Mouse (Mus musculus) frontal cortex, postnatal 36 days (tissue): ENCODE data around the gene Rsph9.

Experiments used
- DNase-seq, 2 experiments: peaks; one replicate each; pipeline ENCODE4 v3.0.0; 2022; ENCODE audit warnings: low spot score in 2 of 2

The Rsph9 gene

DNA sequence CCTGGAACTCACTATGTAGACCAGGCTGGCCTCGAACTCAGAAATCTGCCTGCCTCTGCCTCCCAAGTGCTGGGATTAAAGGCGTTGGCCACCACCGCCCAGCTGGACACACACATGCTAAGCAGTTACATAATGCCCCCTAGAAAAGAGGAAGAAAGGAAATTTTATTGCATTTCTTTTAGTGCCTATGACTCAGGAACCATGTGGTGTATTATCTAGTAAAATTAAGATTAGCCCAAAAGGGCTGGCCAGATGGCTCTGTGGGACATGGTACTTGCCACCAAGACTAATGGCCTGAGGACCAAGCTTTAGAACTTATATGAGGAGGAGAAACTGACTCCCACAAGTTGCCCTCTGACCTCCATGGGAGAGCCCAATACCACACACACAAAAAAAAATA lies 4.1 kb downstream of the Rsph9 start:
- no peak for DNase-seq

DNA sequence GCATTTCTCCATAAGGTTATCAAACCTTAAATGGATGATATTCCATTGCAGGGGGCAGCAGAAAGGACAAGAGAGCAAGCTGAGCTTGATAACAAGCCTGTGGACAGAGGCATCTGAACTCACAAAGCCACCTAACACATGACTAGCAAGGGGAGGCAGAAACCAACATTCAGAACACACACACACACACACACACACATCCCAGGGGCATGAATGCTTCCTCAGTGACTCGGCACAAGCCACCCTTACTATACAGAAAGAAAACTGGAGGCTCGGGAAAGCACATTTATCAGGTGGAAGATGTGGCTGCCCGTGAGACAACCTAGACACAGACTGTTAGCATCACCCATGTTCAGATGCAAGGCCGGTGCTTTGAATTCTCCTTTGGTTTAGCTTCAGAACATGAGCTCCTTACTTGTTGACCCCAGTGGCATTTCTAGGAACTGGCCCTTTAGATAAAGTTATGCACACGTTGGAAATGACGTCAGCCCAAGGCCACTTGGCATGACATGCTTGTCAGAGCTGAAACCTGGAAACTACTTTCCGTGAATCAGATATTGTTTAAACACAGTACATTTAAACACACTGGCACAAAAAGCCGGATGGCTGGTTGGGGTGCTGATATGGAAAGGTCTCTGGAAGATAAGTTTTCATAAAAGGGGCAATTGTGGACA lies 5.3 kb downstream of the Rsph9 start:
- DNase-seq: no peak

- DNase-seq: no peak
Measured at GRCm38 (mm10) chr17:46132862-46133261, 11.2 kb downstream of the Rsph9 start.

DNA sequence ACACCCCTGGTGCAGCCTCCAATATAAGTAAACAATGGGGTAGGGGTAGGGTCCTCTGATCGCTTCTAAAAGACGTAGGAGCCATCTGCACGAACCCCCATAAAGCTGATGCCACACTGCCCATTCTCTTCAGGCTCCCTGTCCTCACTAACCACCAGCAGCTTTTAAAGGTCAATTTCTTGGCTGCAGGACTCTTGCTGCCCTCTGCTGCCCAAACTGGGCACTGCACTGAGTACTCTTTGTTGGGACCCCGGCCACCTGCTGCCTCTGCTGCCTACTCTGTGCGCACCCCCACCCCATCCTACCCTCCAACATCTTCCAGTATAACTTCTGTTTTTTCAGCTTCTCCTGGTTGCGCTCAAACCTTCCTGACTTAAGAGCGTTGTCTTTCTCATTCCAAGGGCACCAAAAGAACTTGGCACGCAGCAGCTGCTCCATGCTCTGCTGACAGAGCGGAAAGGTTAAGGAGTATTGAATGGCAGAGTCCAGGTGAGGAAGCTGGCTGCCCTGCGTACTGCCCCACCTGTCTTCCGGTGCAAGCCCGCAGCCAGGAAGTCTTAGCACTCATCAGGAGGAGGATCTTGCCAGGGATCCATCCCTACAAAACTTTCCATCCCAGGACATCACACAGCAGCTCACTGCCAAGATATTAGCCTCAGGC lies 11.8 kb downstream of the Rsph9 start:
- peak; percentile 75 for DNase-seq

DNA sequence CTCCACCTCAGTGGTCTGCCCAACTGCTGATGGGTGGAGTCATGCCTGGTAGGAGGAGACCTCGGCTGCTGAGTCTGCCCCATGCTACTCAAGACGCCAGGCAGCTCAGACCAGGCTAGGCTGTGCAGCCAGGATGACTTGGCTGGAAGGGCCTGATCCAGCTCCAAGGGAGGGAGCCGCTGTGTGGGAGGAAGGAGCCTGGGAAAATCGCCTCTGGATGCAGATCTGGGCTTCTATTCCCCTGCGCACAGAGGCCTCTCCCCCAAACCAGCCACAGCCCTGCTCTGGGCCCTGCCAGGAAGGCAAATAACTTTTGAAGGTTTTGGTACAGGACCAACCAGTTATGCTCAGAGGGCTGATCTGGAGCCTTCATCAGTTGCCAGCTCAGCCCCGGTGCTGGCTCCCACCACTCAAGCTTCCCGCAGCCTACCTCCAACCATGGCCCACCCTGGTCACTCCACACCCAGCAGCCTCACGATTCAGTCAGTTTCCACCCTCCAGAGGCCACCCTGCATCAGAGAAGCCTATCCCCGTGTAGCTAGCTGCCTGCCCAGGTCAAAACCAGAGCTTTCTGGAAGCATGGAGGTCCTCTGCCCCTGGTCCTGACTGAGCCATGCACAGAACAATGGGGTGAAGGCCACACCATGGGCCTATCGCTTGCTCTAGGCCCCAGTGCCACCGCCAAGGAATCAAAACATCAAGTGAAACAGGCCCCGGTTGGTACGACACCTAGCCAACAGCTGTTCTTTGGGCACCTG lies 14.1 kb downstream of the Rsph9 start:
- peak in 1 of 2 experiments; percentile 31 for DNase-seq

DNA sequence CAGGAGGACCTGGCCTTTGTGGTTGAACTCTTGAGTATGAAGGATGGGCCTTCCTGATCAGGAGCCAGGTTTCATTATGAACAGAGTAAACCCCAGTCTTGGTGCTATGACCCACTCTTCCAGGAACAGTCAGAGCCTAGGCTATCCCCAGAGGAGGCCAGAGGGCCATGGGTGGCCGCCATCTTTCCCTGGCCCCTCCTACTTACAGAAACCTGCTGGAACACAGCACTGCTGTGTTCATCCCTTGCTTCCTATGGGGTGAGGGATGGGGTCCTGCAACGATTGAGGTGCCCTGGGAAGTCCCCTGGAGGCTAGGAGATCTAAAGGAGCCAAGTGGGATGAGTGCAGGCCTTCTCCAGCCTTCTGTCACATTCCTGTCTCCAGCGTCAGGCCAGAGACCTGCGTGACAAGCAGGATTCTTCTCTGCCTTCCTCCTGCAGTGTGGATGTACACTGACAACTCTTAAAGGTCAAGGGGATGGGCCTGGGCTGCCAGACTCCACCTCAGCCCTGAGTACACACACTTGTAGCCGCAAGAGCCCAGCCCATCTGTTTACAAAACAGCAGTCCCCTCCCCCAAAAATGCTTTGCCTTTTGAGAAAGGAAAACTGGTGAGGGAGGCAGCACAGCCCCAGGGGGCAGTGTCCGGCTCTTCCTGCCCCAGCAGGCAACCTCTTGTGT lies 16.1 kb downstream of the Rsph9 start:
- no peak for DNase-seq

DNA sequence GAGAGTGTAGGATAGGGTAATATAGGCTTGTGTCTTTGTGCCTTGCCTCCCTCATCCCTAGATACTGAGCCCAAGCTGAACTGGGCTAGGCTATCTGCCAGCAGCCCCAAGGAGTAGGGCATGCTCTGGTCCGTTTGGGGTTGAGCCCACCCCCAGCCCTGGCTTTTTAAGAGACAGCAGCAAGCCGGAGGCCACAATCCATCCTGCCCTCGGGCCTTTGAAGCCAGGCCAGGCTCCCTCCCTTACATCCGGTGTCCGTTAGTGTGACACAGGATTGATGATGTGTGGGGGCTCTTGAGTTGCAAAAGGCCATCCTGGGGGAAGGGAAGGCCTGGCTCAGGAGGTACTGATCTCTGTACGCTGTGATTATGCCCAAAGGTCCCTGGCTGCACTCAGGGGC lies 17.4 kb downstream of the Rsph9 start:
- DNase-seq: no peak

- no peak for DNase-seq
Measured at GRCm38 (mm10) chr17:46123953-46124700, 19.9 kb downstream of the Rsph9 start.

- no peak for DNase-seq
Measured at GRCm38 (mm10) chr17:46123285-46123684, 20.7 kb downstream of the Rsph9 start.

DNA sequence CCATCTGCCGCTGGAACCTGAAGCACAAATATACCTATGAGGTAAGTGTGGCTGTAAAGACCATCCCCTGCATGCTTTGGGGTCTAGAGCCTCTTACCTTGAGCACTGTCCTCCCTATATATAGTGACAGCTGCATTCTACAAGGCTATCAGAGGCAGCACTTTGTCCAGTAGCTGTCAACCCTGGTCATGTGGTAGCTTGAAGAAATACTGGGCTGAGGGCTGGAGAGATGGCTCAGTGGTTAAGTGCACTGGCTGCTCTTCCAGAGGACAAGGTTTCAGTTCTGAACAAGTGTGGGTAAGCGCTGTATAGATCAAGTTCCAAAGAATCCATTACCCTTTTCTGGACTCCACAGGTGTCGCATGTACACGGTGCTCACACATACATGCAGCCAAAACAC lies 21.2 kb downstream of the Rsph9 start:
- no peak for DNase-seq

DNA sequence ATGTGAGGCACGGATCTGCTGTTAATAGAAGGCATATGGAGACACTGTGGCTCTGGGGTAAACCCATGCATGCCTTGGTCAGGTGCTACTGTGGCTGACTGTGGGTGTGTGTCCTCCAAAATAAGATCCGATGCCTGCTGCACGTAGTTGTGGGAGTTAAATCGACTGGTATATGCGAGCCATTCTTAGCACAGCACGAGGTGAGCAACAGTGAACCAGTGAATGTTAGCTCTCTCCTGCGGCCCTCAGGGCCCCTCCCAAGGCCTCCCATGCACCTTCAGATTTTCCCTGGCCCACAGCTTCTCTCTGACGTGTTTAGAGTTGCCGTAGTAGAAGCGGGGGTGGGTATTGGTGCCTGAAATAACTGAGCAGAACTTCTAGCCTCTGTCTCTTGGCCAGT lies 24.4 kb downstream of the Rsph9 start:
- DNase-seq: peak; percentile 21 to 67

DNA sequence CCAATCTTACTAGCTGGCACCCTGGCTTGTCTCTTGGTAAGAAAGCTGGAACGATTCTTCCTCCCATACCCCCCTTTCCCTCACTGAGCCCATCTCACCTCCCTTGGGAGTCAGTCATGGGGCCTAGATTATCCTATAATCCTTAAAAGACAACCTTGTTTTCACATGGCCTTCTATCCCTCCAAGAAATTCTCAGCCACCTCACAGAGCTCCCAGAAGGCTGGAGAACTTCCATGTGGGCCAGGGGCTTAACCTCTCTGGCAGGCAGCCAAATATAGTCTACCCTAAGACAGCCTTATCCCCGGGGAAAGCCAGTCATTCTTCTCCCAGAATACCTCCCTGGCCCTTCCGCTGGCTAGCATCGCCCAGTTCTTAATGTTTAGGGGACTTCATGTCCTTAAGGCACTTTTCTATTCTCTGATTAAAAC lies 25.6 kb downstream of the Rsph9 start:
- no peak for DNase-seq

DNA sequence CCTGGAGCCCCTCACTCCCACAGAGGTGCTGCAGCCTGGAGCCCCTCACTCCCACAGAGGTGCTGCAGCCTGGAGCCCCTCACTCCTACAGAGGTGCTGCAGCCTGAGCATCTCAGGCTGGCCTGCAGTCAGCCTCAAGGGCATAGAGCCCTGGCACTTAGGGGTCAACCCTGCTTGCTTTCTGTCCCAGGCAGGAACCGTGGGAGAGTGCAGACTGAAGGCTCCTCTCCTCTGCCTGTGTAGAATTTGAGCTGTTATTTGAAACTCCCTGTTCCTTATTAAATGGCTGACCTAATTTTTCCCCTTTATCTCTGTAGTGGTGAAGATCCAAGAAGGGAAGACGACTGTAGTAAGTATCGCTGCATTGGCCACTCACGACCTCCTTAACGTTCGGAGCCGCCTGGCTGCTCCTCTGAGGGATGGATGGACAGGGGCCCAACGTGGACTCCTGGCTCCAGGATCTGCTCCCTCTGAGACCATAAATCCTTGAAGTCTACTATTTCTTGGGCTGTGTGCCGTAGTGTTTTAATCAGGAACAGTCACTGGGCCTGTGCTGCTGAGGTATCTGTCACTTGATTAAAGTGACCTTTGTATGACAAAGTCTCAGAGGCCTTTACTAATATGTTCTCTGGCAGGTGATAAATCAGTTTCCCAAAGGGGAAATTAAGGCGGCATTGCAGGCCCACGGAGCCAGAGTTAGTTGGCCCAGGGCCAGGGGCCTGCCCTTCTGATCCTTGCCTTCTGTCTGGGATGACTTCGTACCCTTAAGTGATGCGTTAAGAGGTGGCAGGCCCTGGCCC lies 26.2 kb downstream of the Rsph9 start:
- DNase-seq: no peak

GRCm38 (mm10) chr17:46116881-46117280 lies 27.1 kb downstream of the Rsph9 start:
- DNase-seq: no peak

- DNase-seq: no peak
Measured at GRCm38 (mm10) chr17:46116138-46116537, 27.9 kb downstream of the Rsph9 start.

- no peak for DNase-seq
Measured at GRCm38 (mm10) chr17:46115489-46115888, 28.5 kb downstream of the Rsph9 start.

GRCm38 (mm10) chr17:46110402-46111289 lies 33.4 kb downstream of the Rsph9 start, which contains the start of gene Mrps18a:
TSS of gene Mrps18a (plus strand) at chr17:46110986.
- peak; percentile 85 to 88 for DNase-seq

DNA sequence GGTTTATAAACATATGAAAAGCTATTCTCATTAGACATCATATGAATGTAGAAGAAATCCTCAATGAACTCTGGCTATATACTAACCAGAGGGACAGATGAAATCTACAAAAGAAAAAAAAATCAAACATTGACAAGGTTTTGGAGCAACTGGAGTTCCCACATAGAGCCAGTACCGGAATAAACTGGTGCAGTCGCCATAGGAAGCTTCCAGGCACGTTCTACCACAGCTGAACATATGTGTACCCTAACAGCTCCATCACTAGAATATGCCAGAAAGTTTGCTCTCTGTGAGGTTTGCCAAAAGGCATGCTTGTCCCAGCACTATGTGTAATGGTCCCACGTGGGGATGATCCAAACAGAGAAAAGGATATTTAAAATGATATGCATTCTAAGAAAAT lies 35.7 kb downstream of the Rsph9 start:
- DNase-seq: no peak

DNA sequence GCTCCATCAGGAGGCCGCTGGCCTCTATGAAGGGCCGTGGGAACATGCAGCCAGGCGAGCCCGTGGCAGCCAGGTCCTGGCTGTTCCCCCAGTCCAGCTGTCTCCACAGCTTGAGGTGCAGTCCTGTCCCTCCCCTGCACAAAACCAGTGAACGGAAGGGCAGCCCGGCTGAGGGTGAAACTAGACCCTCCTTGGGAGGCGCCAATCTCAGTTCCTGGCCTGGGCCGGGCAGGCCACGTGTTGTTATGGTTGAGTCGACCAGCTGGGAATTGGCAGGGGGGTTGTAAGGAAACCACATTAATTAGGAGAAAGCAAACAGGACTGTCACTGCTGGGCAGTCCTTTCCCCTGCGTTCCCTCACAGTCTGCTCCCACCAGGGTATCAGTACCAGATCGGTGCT lies 39.5 kb downstream of the Rsph9 start:
- DNase-seq: no peak
